Mouse (Mus musculus) neutrophil, adult 83 days (primary cell): ENCODE measurements around the gene Rnf207. TPM values are rescaled to one million over a fixed set of nuclear protein-coding genes. Genes with fewer than 3 reads are reported as not detected.

Source experiments
- total RNA-seq, 2 experiments: library from RNA; stranded (reverse); gene quantifications; one replicate each; pipeline ENCODE4 v1.2.4; 2023

The Rnf207 gene
- not detected for total RNA-seq

DNA sequence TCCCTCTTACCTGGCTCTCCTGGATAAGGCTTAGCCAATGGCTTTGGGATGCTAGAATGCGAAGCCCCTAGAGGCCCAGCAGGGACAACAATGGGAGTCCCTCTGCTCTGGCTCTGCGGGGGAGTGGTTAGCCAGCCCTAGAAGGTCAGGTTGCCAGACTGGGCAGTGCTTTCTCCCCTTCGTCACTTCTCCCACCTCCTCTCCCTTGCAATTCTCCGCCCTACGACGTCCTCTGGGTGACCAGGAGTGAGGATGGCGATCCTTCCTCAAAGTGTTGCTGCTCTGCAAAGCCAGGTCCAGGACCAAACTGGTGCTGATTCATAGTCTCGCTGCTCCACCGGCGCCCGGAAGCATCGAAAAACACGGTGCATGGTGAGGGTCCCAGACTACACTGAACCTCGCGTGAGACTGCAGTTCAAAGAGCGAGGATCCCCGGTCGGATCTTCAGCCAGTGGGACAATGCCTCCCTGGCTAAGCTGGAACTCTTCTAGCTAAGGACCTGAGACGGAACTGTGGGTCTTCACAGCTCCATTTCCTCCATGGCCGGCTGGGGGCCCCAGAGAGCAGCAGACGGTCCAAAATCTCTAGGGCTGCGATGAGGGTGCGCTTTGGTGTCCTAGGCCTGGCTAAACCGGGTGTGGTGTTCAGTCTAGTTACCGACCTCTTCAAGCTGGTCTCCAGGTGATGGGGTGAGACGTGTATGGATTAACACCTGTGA lies at the start of gene Rnf207:
Gene Rnf207 (minus strand): TSS at position 477 of the 718 bp plus-strand sequence.

GRCm38 (mm10) chr4:152338419-152339292 lies 19.9 kb upstream of the Rnf207 start, which contains the start of gene Chd5:
Gene Chd5, plus strand, starts transcription at chr4:152338651.

DNA sequence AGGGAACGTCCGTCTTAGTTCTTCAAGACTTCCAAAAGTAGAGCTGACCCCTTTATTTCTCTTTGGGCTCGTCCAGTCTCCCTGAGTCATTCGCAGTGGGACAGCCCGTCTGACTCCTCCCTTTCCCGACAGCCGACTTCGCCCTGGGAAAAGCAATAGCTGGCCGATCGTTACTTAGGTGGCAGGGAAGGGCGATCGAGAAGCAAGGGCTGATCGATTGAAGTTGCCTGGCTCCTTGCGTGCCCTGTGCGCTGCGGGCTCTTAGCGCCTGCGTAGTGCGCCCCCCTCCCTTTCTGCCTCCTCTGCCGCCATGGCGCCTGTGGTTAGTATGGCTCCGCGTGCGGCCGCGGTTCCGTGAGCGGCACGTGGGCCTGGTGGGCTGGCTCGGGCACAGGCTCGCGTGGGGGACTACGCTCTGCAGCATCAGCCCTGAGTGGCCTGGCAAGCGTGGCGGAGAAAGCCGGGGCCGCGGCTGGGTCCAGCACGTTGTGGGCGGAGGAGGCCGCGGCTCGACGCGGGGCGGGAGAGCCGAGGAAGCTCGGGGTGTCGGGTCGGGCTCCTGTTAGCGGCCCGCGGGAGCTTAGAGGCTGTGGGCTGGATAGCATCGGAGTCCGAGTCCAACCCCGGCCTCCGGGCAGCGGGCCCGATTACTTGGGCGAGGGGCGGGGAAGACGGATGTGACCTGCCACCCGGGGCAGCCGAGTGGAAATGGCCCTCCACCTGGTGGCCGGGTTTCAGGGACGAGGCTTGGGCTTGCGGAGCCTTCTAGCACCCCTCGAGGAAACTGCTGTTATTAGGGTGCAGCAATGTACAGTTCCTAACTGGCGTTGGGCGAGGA lies 7.0 kb upstream of the Rnf207 start, which contains the start of gene Rpl22:
Gene Rpl22 (plus strand): TSS at position 169 of the 838 bp plus-strand sequence.

DNA sequence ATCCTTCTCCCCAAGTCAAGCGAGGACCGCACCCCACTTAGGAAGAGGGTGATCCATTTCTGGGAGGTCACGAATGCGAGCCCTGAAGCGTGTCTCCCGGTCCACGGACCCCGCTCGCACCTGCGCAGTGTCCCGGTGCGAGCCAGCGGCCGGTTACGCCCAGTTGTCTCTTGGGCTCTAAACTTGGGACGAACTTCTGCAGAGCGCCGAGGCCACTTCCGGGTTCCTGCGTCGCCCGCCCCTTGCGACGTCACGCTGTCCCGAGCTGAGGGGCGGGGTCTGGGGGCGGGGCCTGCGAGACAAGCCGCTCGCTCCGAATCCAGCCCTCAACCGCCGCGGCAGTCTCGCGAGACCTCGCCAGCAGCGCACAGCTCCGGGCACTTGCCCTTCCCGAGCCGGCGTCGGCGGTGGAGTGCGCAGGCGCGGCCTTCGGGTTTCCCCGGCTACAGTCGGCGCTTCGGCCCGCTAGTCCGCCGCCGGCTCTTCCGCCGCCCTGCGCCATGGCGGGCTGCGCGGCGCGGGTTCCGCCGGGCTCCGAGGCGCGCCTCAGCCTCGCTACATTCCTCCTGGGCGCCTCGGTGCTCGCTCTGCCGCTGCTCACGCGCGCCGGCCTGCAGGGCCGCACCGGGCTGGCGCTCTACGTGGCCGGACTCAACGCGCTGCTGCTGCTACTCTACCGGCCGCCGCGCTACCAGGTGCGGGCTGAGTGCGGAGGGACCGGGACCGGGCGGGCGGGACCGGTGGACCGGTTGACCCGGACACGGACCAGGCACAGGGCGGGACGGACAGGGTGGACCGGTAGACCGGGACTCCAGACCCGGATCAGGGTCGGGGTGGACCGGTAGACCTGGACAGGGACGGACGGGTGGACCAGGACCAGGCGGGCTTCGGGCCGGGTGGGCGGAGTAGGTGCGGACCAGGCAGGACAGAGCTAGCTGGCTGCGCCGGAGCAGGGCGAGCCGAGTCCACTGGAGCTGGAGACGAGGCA lies 21.6 kb downstream of the Rnf207 start, which contains the start of gene Icmt:
Gene Icmt (plus strand): TSS at position 354 of the 988 bp plus-strand sequence.

DNA sequence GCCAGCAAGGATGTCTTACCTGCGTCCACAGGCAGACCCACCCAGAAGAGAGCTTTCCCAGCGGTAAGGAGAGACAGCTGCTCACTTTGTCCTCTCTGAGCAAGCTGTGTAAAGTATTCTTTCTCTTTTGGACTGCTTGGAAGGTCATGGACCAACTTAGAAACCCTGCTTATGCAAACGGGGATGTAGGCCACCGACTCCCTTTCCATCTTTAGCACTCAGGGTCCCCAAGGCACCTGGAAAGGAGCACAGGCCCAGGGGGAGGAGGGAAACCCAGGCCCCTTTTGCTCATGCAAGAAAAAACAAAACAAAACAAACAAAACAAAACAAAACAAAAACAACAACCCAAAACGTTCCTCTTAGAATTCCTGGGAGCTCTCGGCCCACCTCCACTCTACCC lies 27.2 kb downstream of the Rnf207 start, which contains the start of gene Hes3:
Gene Hes3 (minus strand): TSS at position 101 of the 400 bp plus-strand sequence.

DNA sequence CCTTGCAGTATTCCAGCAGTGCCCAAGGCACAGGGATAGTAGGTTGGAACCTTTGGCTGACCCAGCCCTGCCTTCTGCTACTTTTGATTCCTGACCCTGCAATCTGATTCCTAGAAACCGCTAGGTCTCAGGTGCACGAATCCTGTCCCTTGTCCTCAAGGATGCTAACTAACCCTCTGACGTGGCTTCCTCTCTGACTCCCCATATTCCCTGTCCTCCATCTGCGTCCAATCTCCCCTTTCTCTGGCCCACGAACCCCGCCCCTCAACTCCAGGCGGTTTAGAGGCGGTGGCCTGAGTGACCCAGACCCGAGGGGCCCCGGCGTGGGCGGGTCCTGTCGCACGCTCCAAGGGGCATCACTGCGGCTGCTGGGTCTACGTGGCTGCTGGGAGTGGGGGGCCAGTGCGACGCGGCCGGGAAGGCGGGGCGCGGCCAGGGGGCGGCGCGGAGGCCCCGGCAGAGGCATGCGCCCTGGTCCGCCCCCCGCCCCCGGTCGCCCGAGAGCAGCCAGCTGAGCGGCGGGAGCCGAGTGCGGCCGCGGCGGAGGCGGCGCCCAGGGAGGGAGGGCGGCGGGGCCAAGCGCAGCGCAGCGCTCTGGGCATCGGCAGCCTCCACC lies 45.1 kb downstream of the Rnf207 start, which contains the start of gene Gpr153:
Gene Gpr153 (plus strand): TSS at position 612 of the 616 bp plus-strand sequence.

Other genes starting within 250 kb of the Rnf207 start
- gene Plekhg5, start 246.5 kb downstream of the Rnf207 start, total RNA-seq: 1 to 10 TPM; 2.5 to 5.0 TPM
- gene Tnfrsf25, start 203.1 kb downstream of the Rnf207 start, total RNA-seq: under 1 TPM; 0.22 to 0.38 TPM
- gene Espn, start 166.6 kb downstream of the Rnf207 start, total RNA-seq: under 1 TPM; 0.24 to 0.50 TPM
- gene Hes2, start 160.1 kb downstream of the Rnf207 start, total RNA-seq: not detected
- 10 to 100 TPM; 28.0 to 30.0 TPM for gene Acot7, start 140.9 kb downstream of the Rnf207 start, total RNA-seq
- gene Gpr153, start 44.8 kb downstream of the Rnf207 start, total RNA-seq: under 1 TPM; 0.35 TPM
- not detected for gene Hes3, start 27.3 kb downstream of the Rnf207 start, total RNA-seq
- 10 to 100 TPM; 12.1 to 13.6 TPM for gene Icmt, start 21.8 kb downstream of the Rnf207 start, total RNA-seq
- 100 to 1,000 TPM; 304 to 327 TPM for gene Rpl22, start 6.7 kb upstream of the Rnf207 start, total RNA-seq
- gene Chd5, start 19.7 kb upstream of the Rnf207 start, total RNA-seq: under 1 TPM in 1 of 2 experiments, not detected in 1; 0.04 TPM
- gene Nphp4, start 157.7 kb upstream of the Rnf207 start, total RNA-seq: 1 to 10 TPM in 1 of 2 experiments, under 1 TPM in 1; 0.71 to 1.3 TPM
- 100 to 1,000 TPM; 107 to 127 TPM for gene Kcnab2, start 158.9 kb upstream of the Rnf207 start, total RNA-seq